Mouse (Mus musculus) frontal cortex, adult 2 months (tissue): ENCODE measurements around the gene Nolc1. TPM values are rescaled to one million over a fixed set of nuclear protein-coding genes. Genes with fewer than 3 reads are reported as not detected.

Source experiments
- polyA plus RNA-seq: library from polyadenylated mRNA; depleted of rRNA; stranded (reverse); fragments of >200 nt; gene quantifications from 2 replicates; pipeline ENCODE4 v1.2.3, GENCODE M21; 2012; rRNA removed

Gene Nolc1
- polyA plus RNA-seq, 1 experiment: 41.8 TPM

Other genes starting within 250 kb of the Nolc1 start
- 14.9 and 16.2 TPM in 2 replicates for gene Armh3, start 77.4 kb upstream of the Nolc1 start, polyA plus RNA-seq
- gene Hps6, start 72.4 kb upstream of the Nolc1 start, polyA plus RNA-seq: 3.1 and 3.6 TPM in 2 replicates
- 15.9 TPM in 2 replicates for gene Pprc1, start 31.0 kb upstream of the Nolc1 start, polyA plus RNA-seq
- 171 and 172 TPM in 2 replicates for gene Ldb1, start 30.6 kb upstream of the Nolc1 start, polyA plus RNA-seq
- not detected in 2 replicates for gene Elovl3, start 56.0 kb downstream of the Nolc1 start, polyA plus RNA-seq
- gene Pitx3, start 72.5 kb downstream of the Nolc1 start, polyA plus RNA-seq: 0.16 and 0.21 TPM in 2 replicates
- 67.0 and 69.7 TPM in 2 replicates for gene Gbf1, start 76.6 kb downstream of the Nolc1 start, polyA plus RNA-seq
- 2.9 and 3.1 TPM in 2 replicates for gene Nfkb2, start 228.5 kb downstream of the Nolc1 start, polyA plus RNA-seq